In genomic region chr6:97338843-97339242, GRCm38 (mm10) we compare ENCODE assay signal across 17 mouse cellular contexts.
A peak's percentile ranks its signal among the peaks of the same experiment; 100 is the strongest.
DNase-seq lines count a peak whose midpoint lies in the region; ATAC-seq lines count a peak whose summit lies in the region.
"Had no signal": no experiment of that assay in that cellular context is flagged by ENCODE, and none has a peak within 500 bp of the region (broad histone marks: within the 10 kb centered on the region; RNA-seq: fewer than 3 reads in every experiment).

No protein-coding gene starts in this region.

- H3K27me3 ChIP-seq in kidney, embryonic 15.5 days, result no peaks in the 10 kb centered on the region
- H3K27me3 ChIP-seq in neural tube, embryonic 11.5 days (ENCODE audit: control insufficient read depth, insufficient read depth, low read length), result no peaks in the 10 kb centered on the region
- no peaks in the 10 kb centered on the region for H3K27me3 ChIP-seq in hindbrain, embryonic 12.5 days
- H3K27me3 ChIP-seq: embryonic facial prominence, embryonic 13.5 days; liver, embryonic 13.5 days had no signal

- no peak overlapping the region for H3K9ac ChIP-seq in kidney, embryonic 15.5 days
- no peak overlapping the region for H3K9ac ChIP-seq in neural tube, embryonic 11.5 days (ENCODE audit: low read length)
- H3K9ac ChIP-seq in hindbrain, embryonic 12.5 days, result no peak overlapping the region
- H3K9ac ChIP-seq: embryonic facial prominence, embryonic 13.5 days; liver, embryonic 13.5 days had no signal

- DNase-seq in kidney, postnatal 25 days, result no peak
- no peak for DNase-seq in neural tube, embryonic 11.5 days (ENCODE audit: low spot score)
- DNase-seq in neural tube, embryonic 10.5 days (ENCODE audit: extremely low spot score, low spot score), result no peak
- DNase-seq in cerebellum, adult 18-20 months, result no peak
- DNase-seq: adrenal gland, postnatal 10 days; cerebellum, postnatal 36 days; gastrocnemius, postnatal 36 days; heart, postnatal 4 days; kidney, adult 11 months; liver, embryonic 13.5 days; thymus, postnatal 14 days had no signal

- H3K36me3 ChIP-seq in kidney, embryonic 15.5 days, result no peaks in the 10 kb centered on the region
- H3K36me3 ChIP-seq in neural tube, embryonic 11.5 days (ENCODE audit: control insufficient read depth, insufficient read depth, low read length), result no peaks in the 10 kb centered on the region
- no peaks in the 10 kb centered on the region for H3K36me3 ChIP-seq in hindbrain, embryonic 12.5 days
- H3K36me3 ChIP-seq: embryonic facial prominence, embryonic 13.5 days; liver, embryonic 13.5 days had no signal

- peak; percentile 57 for ATAC-seq in kidney, embryonic 15.5 days (replicated peaks; ENCODE audit: low FRiP score)
- ATAC-seq in neural tube, embryonic 11.5 days (ENCODE audit: insufficient read depth, low FRiP score, low TSS enrichment), result peak; percentile 20; the same call in 1 of the 2 replicates
- peak; percentile 75 for ATAC-seq in hindbrain, embryonic 12.5 days (ENCODE audit: low FRiP score)
- ATAC-seq in erythroblast, adult 5-6 weeks (replicated peaks; ENCODE audit: low FRiP score, poor library complexity, severe bottlenecking), result no peak
- ATAC-seq: lung, postnatal 0 days had no signal

- peaks cover 19% of the 10 kb centered on the region for H3K4me1 ChIP-seq in kidney, embryonic 15.5 days
- peaks cover 18% of the 10 kb centered on the region for H3K4me1 ChIP-seq in neural tube, embryonic 11.5 days (ENCODE audit: control insufficient read depth, insufficient read depth, low read length)
- H3K4me1 ChIP-seq in hindbrain, embryonic 12.5 days, result peaks cover 18% of the 10 kb centered on the region
- H3K4me1 ChIP-seq: embryonic facial prominence, embryonic 13.5 days; liver, embryonic 13.5 days had no signal

- 55% methylated on average over 4 of the region's 4 CpGs for WGBS in kidney, embryonic 15.5 days
- WGBS in neural tube, embryonic 11.5 days, result 52% methylated on average over 4 of the region's 4 CpGs
- WGBS in hindbrain, embryonic 12.5 days, result 35% methylated on average over 4 of the region's 4 CpGs

- no peaks in the 10 kb centered on the region for H3K9me3 ChIP-seq in kidney, embryonic 15.5 days (replicated peaks)
- H3K9me3 ChIP-seq in neural tube, embryonic 11.5 days (ENCODE audit: control insufficient read depth, low read length), result no peaks in the 10 kb centered on the region
- H3K9me3 ChIP-seq in hindbrain, embryonic 12.5 days (replicated peaks), result no peaks in the 10 kb centered on the region
- H3K9me3 ChIP-seq: embryonic facial prominence, embryonic 13.5 days; liver, embryonic 13.5 days had no signal

- H3K4me2 ChIP-seq in kidney, embryonic 15.5 days, result no peak overlapping the region
- H3K4me2 ChIP-seq in neural tube, embryonic 11.5 days (ENCODE audit: low read depth), result no peak overlapping the region
- H3K4me2 ChIP-seq in hindbrain, embryonic 12.5 days (replicated peaks), result no peak overlapping the region
- H3K4me2 ChIP-seq: embryonic facial prominence, embryonic 13.5 days; heart, embryonic 11.5 days; liver, embryonic 13.5 days had no signal

- no peak overlapping the region for H3K4me3 ChIP-seq in kidney, embryonic 15.5 days (replicated peaks)
- no peak overlapping the region for H3K4me3 ChIP-seq in neural tube, embryonic 11.5 days (ENCODE audit: low read depth, low read length)
- no peak overlapping the region for H3K4me3 ChIP-seq in hindbrain, embryonic 12.5 days
- H3K4me3 ChIP-seq: embryonic facial prominence, embryonic 13.5 days; liver, embryonic 13.5 days had no signal

- peak overlapping the region; percentile 57; the same call in 1 of the 2 replicates for H3K27ac ChIP-seq in kidney, embryonic 15.5 days
- H3K27ac ChIP-seq in neural tube, embryonic 11.5 days (ENCODE audit: low read depth, low read length), result peak overlapping the region; percentile 68; the same call in 1 of the 2 replicates
- peak overlapping the region; percentile 64 for H3K27ac ChIP-seq in hindbrain, embryonic 12.5 days
- H3K27ac ChIP-seq: embryonic facial prominence, embryonic 13.5 days; liver, embryonic 13.5 days had no signal
